In genomic region chr7:74389570-74389969, GRCm38 (mm10) we compare ENCODE assay signal across 21 mouse cellular contexts.
"Had no signal": no experiment of that assay in that cellular context is flagged by ENCODE, and none has a peak within 500 bp of the region (broad histone marks: within the 10 kb centered on the region; RNA-seq: fewer than 3 reads in every experiment).

No protein-coding gene starts in this region.

- H3K9ac ChIP-seq: limb, embryonic 12.5 days; limb, embryonic 15.5 days; liver, embryonic 15.5 days; lung, embryonic 15.5 days; midbrain, embryonic 13.5 days; neural tube, embryonic 13.5 days had no signal

- H3K4me3 ChIP-seq: limb, embryonic 12.5 days; limb, embryonic 15.5 days; liver, embryonic 15.5 days; lung, embryonic 15.5 days; midbrain, embryonic 10.5 days; midbrain, embryonic 13.5 days; myocyte; neural tube, embryonic 13.5 days had no signal

- H3K27ac ChIP-seq: limb, embryonic 12.5 days; limb, embryonic 15.5 days; liver, embryonic 15.5 days; lung, embryonic 15.5 days; midbrain, embryonic 10.5 days; midbrain, embryonic 13.5 days; neural tube, embryonic 13.5 days had no signal

- H3K27me3 ChIP-seq: limb, embryonic 15.5 days; liver, embryonic 15.5 days; lung, embryonic 15.5 days; midbrain, embryonic 13.5 days; neural tube, embryonic 13.5 days had no signal

- ATAC-seq: intestine, embryonic 16.5 days; midbrain, embryonic 13.5 days; midbrain, embryonic 16.5 days had no signal

- H3K36me3 ChIP-seq: limb, embryonic 12.5 days; limb, embryonic 15.5 days; liver, embryonic 15.5 days; lung, embryonic 15.5 days; midbrain, embryonic 10.5 days; midbrain, embryonic 13.5 days; neural tube, embryonic 13.5 days had no signal

- H3K4me1 ChIP-seq: liver, embryonic 15.5 days; lung, embryonic 15.5 days had no signal

- H3K4me2 ChIP-seq: limb, embryonic 12.5 days; limb, embryonic 15.5 days; liver, embryonic 11.5 days; liver, embryonic 15.5 days; lung, embryonic 15.5 days; midbrain, embryonic 13.5 days; neural tube, embryonic 13.5 days had no signal

- DNase-seq: kidney, adult 18-20 months; kidney, postnatal 36 days; left cerebral cortex, postnatal 4 days; lung, adult 18-20 months; lung, postnatal 10 days; lung, postnatal 36 days; retina, postnatal 1 day; right cerebral cortex, postnatal 25 days; thymus, adult 18-20 months; thymus, postnatal 36 days had no signal

- H3K9me3 ChIP-seq: limb, embryonic 12.5 days; limb, embryonic 15.5 days; liver, embryonic 15.5 days; lung, embryonic 15.5 days; midbrain, embryonic 10.5 days; midbrain, embryonic 13.5 days; neural tube, embryonic 13.5 days had no signal
